Mouse (Mus musculus): ENCODE data around the gene H2-Q7. TPM values are rescaled to one million over a fixed set of nuclear protein-coding genes. Genes with fewer than 3 reads are reported as not detected.
A peak's percentile ranks its signal among the peaks of the same experiment; 100 is the strongest.
"Not testable (repeated sequence)": the region's sequence is repeated elsewhere in the genome, so short reads cannot be mapped to it uniquely, and the experiment has no call there.

The H2-Q7 gene
- polyA plus RNA-seq (2015; fragmentation: Nextera tagmentation; extraction: Ambion mirVana) = 0.96 and 1.2 TPM in 2 replicates

DNA sequence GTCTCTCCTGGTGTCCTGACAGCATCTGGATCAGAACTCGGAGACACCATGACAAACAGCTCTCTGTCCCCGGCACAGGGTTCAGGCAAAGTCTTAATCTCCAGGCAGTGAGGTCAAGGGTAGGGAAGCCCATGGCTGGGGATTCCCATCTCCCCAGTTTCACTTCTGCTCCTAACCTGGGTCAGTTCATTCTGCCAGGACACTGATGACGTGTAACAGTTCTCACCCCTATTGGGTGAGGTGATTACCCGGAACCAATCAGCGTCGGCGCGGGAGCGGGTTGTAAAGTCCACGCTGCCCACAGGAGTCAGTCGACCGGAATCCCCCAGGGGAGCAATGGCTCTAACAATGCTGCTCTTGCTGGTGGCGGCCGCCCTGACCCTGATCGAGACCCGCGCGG, at the start of gene H2-Q7:
TSS of gene H2-Q7 (plus strand) at position 271 of the 400 bp plus-strand sequence.
- 3% methylated on average over 18 of the region's 18 CpGs for WGBS
- H3K27ac ChIP-seq (replicated peaks); H3K36me3 ChIP-seq (ENCODE audit: control insufficient read depth, insufficient read depth, low read length); H3K27me3 ChIP-seq (ENCODE audit: control insufficient read depth, insufficient read depth, low read length); H3K4me1 ChIP-seq (replicated peaks; ENCODE audit: control insufficient read depth, insufficient read depth); H3K9me3 ChIP-seq (ENCODE audit: control insufficient read depth, low read length): not testable (repeated sequence)
- Histone ChIP-seq H3K4me3 (ENCODE audit: low read depth, low read length) (peak within 1 kb of the TSS; percentile 41), H3K4me2 (replicated peaks; ENCODE audit: low read depth) (peak within 1 kb of the TSS; percentile 81), H3K9ac (ENCODE audit: low read length) (peak within 1 kb of the TSS; percentile 35; the same call in 1 of the 2 replicates)
- 0 out of 2 replicates have a peak, but pooled peaks have one; percentile 11 for TF ChIP-seq CTCF (IDR thresholded peaks at IDR 0.05; ENCODE audit: low read depth)
- ATAC-seq (ENCODE audit: low FRiP score, low TSS enrichment) (peak; percentile 95), DNase-seq (ENCODE audit: low spot score) (peak; percentile 85)

DNA sequence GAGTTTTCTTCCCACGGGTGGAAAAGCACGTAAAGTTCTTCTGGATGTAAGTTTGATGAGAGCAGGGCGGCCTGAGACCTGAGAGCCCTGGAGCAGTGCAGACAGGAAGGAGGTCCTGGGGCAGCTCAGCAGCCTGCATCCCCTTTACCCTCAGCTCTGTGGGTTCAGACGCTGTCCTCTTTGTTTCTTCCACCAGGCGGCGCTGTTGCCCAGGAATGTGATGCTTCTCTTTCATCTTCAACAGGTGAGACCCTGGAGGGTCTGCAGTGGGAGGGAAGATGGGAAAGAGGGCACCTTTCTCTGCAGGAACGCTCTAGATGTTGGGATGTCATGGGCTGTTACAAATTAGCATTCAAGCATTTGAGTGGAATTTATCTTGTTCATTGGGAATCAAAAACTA, 49.2 kb upstream of the H2-Q7 start:
- H3K4me2 ChIP-seq (replicated peaks; ENCODE audit: low read depth); H3K9me3 ChIP-seq (ENCODE audit: control insufficient read depth, low read length); H3K27ac ChIP-seq (replicated peaks); ATAC-seq (ENCODE audit: low FRiP score, low TSS enrichment); H3K9ac ChIP-seq (ENCODE audit: low read length); H3K4me3 ChIP-seq (ENCODE audit: low read depth, low read length); H3K27me3 ChIP-seq (ENCODE audit: control insufficient read depth, insufficient read depth, low read length); H3K4me1 ChIP-seq (replicated peaks; ENCODE audit: control insufficient read depth, insufficient read depth); H3K36me3 ChIP-seq (ENCODE audit: control insufficient read depth, insufficient read depth, low read length): not testable (repeated sequence)
- WGBS = 7% methylated on average over 7 of the region's 7 CpGs
- peak; percentile 66 for TF ChIP-seq CTCF (IDR thresholded peaks at IDR 0.05; ENCODE audit: low read depth)
- peak; percentile 42 for DNase-seq (ENCODE audit: low spot score)

DNA sequence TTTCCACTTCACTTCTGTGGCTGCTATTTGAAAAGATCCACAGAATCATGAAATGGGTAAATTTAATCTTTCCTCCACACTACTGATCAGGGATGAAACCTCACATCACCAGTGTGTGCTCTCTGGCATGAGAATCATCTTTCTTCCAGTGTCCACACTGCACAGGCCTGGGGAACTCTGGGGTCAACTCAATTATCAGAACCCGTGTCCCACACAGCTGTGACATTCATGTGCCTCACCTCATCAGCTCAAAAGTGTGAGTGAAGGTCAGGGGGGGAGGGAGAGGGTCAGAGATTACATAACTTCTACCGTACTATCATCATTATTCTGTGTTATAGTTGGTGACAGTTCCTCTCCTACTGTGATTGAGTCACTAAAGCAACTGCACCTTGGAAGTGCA, 46.3 kb upstream of the H2-Q7 start:
- not testable (repeated sequence) for H3K9me3 ChIP-seq (ENCODE audit: control insufficient read depth, low read length); H3K27me3 ChIP-seq (ENCODE audit: control insufficient read depth, insufficient read depth, low read length); DNase-seq (ENCODE audit: low spot score); ATAC-seq (ENCODE audit: low FRiP score, low TSS enrichment); H3K4me3 ChIP-seq (ENCODE audit: low read depth, low read length); H3K4me2 ChIP-seq (replicated peaks; ENCODE audit: low read depth); H3K27ac ChIP-seq (replicated peaks); H3K9ac ChIP-seq (ENCODE audit: low read length); H3K36me3 ChIP-seq (ENCODE audit: control insufficient read depth, insufficient read depth, low read length); H3K4me1 ChIP-seq (replicated peaks; ENCODE audit: control insufficient read depth, insufficient read depth)
- WGBS = 53% methylated on average over 2 of the region's 2 CpGs

DNA sequence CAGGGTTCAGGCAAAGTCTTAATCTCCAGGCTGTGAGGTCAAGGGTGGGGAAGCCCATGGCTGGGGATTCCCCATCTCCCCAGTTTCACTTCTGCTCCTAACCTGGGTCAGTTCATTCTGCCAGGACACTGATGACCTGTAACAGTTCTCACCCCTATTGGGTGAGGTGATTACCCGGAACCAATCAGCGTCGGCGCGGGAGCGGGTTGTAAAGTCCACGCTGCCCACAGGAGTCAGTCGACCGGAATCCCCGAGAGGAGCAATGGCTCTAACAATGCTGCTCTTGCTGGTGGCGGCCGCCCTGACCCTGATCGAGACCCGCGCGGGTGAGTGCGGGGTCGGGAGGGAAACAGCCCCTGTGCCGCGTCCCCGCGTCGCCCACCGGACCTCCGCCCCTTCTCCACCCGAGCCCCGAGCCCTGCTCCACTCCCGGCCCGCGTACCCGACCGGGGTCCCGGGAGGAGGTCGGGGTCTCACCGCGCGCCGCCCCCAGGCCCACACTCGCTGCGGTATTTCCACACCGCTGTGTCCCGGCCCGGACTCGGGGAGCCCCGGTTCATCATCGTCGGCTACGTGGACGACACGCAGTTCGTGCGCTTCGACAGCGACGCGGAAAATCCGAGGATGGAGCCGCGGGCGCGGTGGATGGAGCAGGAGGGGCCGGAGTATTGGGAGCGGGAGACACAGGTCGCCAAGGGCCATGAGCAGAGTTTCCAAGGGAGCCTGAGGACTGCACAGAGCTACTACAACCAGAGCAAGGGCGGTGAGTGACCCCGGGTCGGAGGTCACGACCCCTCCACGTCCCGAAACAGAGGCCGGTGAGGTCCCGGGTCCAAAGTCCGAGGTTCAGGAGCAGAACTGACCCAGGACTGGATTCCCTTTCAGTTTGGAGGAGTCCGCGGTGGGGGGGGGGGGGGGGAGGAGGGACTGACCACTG, 44.8 kb upstream of the H2-Q7 start:
- not testable (repeated sequence) for H3K27ac ChIP-seq (replicated peaks); H3K4me1 ChIP-seq (replicated peaks; ENCODE audit: control insufficient read depth, insufficient read depth); H3K4me3 ChIP-seq (ENCODE audit: low read depth, low read length); H3K9ac ChIP-seq (ENCODE audit: low read length); DNase-seq (ENCODE audit: low spot score); H3K9me3 ChIP-seq (ENCODE audit: control insufficient read depth, low read length); H3K27me3 ChIP-seq (ENCODE audit: control insufficient read depth, insufficient read depth, low read length); H3K36me3 ChIP-seq (ENCODE audit: control insufficient read depth, insufficient read depth, low read length)
- peak overlapping the region; percentile 35 for H3K4me2 ChIP-seq (replicated peaks; ENCODE audit: low read depth)
- ATAC-seq (ENCODE audit: low FRiP score, low TSS enrichment) = peak; percentile 94
- 3% methylated on average over 41 of the region's 75 CpGs for WGBS

DNA sequence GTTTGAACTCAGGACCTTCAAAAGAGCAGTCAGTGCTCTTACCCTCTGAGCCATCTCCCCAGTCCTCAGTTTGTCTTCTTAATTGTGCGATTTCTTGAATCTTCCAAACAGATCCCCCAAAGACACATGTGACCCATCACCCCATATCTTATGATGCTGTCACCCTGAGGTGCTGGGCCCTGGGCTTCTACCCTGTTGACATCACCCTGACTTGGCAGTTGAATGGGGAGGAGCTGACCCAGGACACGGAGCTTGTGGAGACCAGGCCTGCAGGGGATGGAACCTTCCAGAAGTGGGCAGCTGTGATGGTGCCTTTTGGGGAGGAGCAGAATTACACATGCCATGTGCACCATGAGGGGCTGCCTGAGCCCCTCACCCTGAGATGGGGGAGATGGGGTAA, 42.0 kb upstream of the H2-Q7 start:
- not testable (repeated sequence) for H3K36me3 ChIP-seq (ENCODE audit: control insufficient read depth, insufficient read depth, low read length); H3K4me1 ChIP-seq (replicated peaks; ENCODE audit: control insufficient read depth, insufficient read depth); DNase-seq (ENCODE audit: low spot score); H3K27me3 ChIP-seq (ENCODE audit: control insufficient read depth, insufficient read depth, low read length); H3K9ac ChIP-seq (ENCODE audit: low read length); H3K9me3 ChIP-seq (ENCODE audit: control insufficient read depth, low read length); ATAC-seq (ENCODE audit: low FRiP score, low TSS enrichment); H3K4me2 ChIP-seq (replicated peaks; ENCODE audit: low read depth); H3K27ac ChIP-seq (replicated peaks); H3K4me3 ChIP-seq (ENCODE audit: low read depth, low read length)
- WGBS = 87% methylated on average over 2 of the region's 2 CpGs

DNA sequence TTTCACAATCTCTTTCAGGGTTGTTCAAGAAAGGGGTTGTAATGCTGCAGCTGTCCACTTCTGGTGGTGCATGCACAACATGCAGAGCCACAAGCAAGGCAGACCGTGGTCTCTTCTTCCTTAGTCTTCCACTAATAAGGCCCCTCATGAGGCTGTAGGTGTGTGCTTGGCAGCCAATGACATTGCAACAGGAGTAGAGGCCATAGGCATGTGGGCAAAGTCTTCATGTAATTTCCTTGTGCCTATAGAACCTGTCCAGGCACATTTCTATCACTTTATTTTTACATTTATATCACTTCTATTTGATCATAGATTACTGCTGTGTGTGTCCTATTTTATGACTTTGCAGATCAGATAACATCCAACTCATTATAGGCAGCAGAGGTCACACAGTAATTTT, 25.9 kb upstream of the H2-Q7 start:
- H3K4me1 ChIP-seq (replicated peaks; ENCODE audit: control insufficient read depth, insufficient read depth); H3K27me3 ChIP-seq (ENCODE audit: control insufficient read depth, insufficient read depth, low read length); H3K4me3 ChIP-seq (ENCODE audit: low read depth, low read length); ATAC-seq (ENCODE audit: low FRiP score, low TSS enrichment); H3K27ac ChIP-seq (replicated peaks); DNase-seq (ENCODE audit: low spot score); H3K9ac ChIP-seq (ENCODE audit: low read length); H3K9me3 ChIP-seq (ENCODE audit: control insufficient read depth, low read length); H3K4me2 ChIP-seq (replicated peaks; ENCODE audit: low read depth); H3K36me3 ChIP-seq (ENCODE audit: control insufficient read depth, insufficient read depth, low read length): not testable (repeated sequence)
- WGBS = no CpG with 5 or more reads among the region's 1 CpGs

DNA sequence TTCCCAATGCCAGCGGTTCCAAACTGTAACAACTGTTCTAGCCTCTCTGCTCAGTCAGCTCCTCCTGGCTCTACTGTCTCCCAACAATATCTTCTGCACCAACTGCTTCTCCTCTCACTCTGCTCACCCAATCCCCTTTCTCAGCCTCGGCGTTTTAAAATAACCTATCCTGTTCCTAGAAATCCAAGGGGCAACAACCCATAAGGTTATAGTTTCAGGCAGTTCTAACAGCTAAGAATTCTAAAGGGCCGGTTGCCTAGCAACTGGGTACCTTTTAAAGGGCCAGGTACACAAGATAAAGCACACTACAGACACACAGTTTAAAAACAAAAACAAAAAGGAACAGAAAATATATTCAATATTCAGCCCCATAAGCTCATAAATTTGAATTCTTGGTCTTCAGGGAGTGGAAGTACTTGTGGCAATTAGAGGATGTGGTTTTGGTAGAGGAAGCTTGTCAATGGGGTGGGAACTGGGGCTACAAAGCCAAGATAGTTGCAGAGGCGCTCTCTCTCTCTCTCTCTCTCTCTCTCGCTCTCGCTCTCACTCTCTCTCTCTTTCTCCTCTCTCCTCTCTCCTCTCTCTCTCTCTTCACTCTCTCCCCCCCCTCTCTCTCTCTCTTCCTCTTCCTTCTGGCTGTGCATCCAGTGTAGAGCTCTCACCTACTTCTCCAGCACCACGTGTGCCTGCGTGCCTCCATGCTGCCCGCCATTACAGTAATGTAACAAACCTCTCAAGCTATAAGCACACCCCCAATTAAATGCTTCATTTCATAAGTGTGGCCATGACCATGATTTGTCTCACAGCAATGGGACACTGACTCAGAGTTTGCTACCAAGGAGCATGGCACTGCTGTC, 23.5 kb upstream of the H2-Q7 start:
- 83% methylated on average over 3 of the region's 10 CpGs for WGBS
- ATAC-seq (ENCODE audit: low FRiP score, low TSS enrichment); H3K27ac ChIP-seq (replicated peaks); H3K36me3 ChIP-seq (ENCODE audit: control insufficient read depth, insufficient read depth, low read length); H3K9me3 ChIP-seq (ENCODE audit: control insufficient read depth, low read length); H3K4me1 ChIP-seq (replicated peaks; ENCODE audit: control insufficient read depth, insufficient read depth); DNase-seq (ENCODE audit: low spot score); H3K9ac ChIP-seq (ENCODE audit: low read length); H3K4me3 ChIP-seq (ENCODE audit: low read depth, low read length); H3K27me3 ChIP-seq (ENCODE audit: control insufficient read depth, insufficient read depth, low read length); H3K4me2 ChIP-seq (replicated peaks; ENCODE audit: low read depth): not testable (repeated sequence)
